Mouse (Mus musculus) thymus, adult 2 months (tissue): ENCODE results near the gene Slc12a5. TPM values are rescaled to one million over a fixed set of nuclear protein-coding genes. Genes with fewer than 3 reads are reported as not detected.

ENCODE experiments used
- DNase-seq: peaks from one replicate; pipeline ENCODE4 v3.0.0; 2021
- H3K27ac ChIP-seq: fragments of 200-500 bp; 2 replicates; pipeline ENCODE4 v1.5.1; 2012; ENCODE audit warnings: low read length, control low read depth; ENCODE audit not compliant: control insufficient read depth, insufficient read depth
- H3K27me3 ChIP-seq: fragments of 200-500 bp; 2 replicates; pipeline ENCODE4 v1.6.1; 2012; ENCODE audit warnings: mild to moderate bottlenecking, low read length, moderate library complexity, mixed read lengths; ENCODE audit not compliant: control insufficient read depth, insufficient read depth
- H3K36me3 ChIP-seq: fragments of 200-500 bp; 2 replicates; pipeline ENCODE4 v1.6.1; 2012; ENCODE audit warnings: mild to moderate bottlenecking, low read length, moderate library complexity; ENCODE audit not compliant: control insufficient read depth, insufficient read depth
- H3K4me1 ChIP-seq: fragments of 200-500 bp; replicated peaks from 2 replicates; pipeline ENCODE4 v1.6.1; 2012; ENCODE audit warnings: low read length; ENCODE audit not compliant: control insufficient read depth, insufficient read depth
- H3K4me3 ChIP-seq: fragments of 200-500 bp; 2 replicates; pipeline ENCODE4 v1.5.1; 2012; ENCODE audit warnings: mild to moderate bottlenecking, low read length, control low read depth, moderate library complexity; ENCODE audit not compliant: control insufficient read depth, insufficient read depth
- CTCF ChIP-seq: fragments of 200-500 bp; IDR thresholded peaks from 2 replicates; pipeline ENCODE4 v1.5.1; 2012; ENCODE audit warnings: mild to moderate bottlenecking, control low read depth, low read length, moderate library complexity, borderline replicate concordance; ENCODE audit not compliant: control insufficient read depth, poor library complexity, insufficient read depth; ENCODE audit errors: extremely low read depth
- POLR2A ChIP-seq: fragments of 200-500 bp; IDR thresholded peaks from 2 replicates; pipeline ENCODE4 v1.6.1; 2012; ENCODE audit warnings: mild to moderate bottlenecking, low read length, control low read depth, moderate library complexity; ENCODE audit not compliant: control insufficient read depth, poor library complexity, insufficient read depth; ENCODE audit errors: extremely low read depth
- WGBS: fragments of 180-500 bp; shearing (Covaris S2); methylation state at CpG from one replicate; pipeline ENCODE4 v1.1.7; 2018; 5-methylcytosine and 5-hydroxymethylcytosine counted together
- polyA plus RNA-seq: library from polyadenylated mRNA; depleted of rRNA; stranded (reverse); fragments of >200 nt; gene quantifications from 2 replicates; pipeline ENCODE4 v1.2.3, GENCODE M21; 2012; rRNA removed

Slc12a5 gene
- polyA plus RNA-seq, 1 experiment = 1.3 TPM

- Histone ChIP-seq H3K4me1 (no peaks in the 10 kb centered on the region), H3K4me3 (no peak overlapping the region), H3K27ac (no peak overlapping the region), H3K27me3 (peaks cover 2% of the 10 kb centered on the region; the same call in 1 of the 2 replicates), H3K36me3 (no peaks in the 10 kb centered on the region)
- TF ChIP-seq POLR2A (no peak), CTCF (no peak)
- no peak for DNase-seq
- 80% methylated on average over 5 of the region's 5 CpGs for WGBS
These were observed 88.4 kb downstream of the Slc12a5 start for GRCm38 (mm10) chr2:165049044-165049443.

Other genes starting within 250 kb of the Slc12a5 start
- not detected in 2 replicates for gene Spint5, start 245.5 kb upstream of the Slc12a5 start, polyA plus RNA-seq
- gene Wfdc3, start 214.9 kb upstream of the Slc12a5 start, polyA plus RNA-seq = 0.23 and 0.41 TPM in 2 replicates
- gene Dnttip1, start 214.8 kb upstream of the Slc12a5 start, polyA plus RNA-seq = 60.6 and 134 TPM in 2 replicates
- 327 and 434 TPM in 2 replicates for gene Ube2c, start 190.9 kb upstream of the Slc12a5 start, polyA plus RNA-seq
- gene Tnnc2, start 180.8 kb upstream of the Slc12a5 start, polyA plus RNA-seq = 0.38 TPM in 1 of 2 replicates, not detected in the other
- 9.0 and 11.9 TPM in 2 replicates for gene Snx21, start 175.0 kb upstream of the Slc12a5 start, polyA plus RNA-seq
- gene Acot8, start 155.9 kb upstream of the Slc12a5 start, polyA plus RNA-seq = 84.6 and 87.9 TPM in 2 replicates
- 5.9 and 6.2 TPM in 2 replicates for gene Zswim3, start 155.7 kb upstream of the Slc12a5 start, polyA plus RNA-seq
- 9.5 and 11.5 TPM in 2 replicates for gene Zswim1, start 138.1 kb upstream of the Slc12a5 start, polyA plus RNA-seq
- 2.9 and 4.5 TPM in 2 replicates for gene Spata25, start 132.3 kb upstream of the Slc12a5 start, polyA plus RNA-seq
- gene Ctsa, start 127.9 kb upstream of the Slc12a5 start, polyA plus RNA-seq = 467 and 538 TPM in 2 replicates
- 24.0 and 31.7 TPM in 2 replicates for gene Neurl2, start 127.3 kb upstream of the Slc12a5 start, polyA plus RNA-seq
- 227 and 263 TPM in 2 replicates for gene Pltp, start 103.1 kb upstream of the Slc12a5 start, polyA plus RNA-seq
- gene Pcif1, start 81.5 kb upstream of the Slc12a5 start, polyA plus RNA-seq = 79.7 and 87.9 TPM in 2 replicates
- 92.6 and 99.0 TPM in 2 replicates for gene Zfp335, start 49.0 kb upstream of the Slc12a5 start, polyA plus RNA-seq
- 29.1 and 31.7 TPM in 2 replicates for gene Mmp9, start 20.0 kb upstream of the Slc12a5 start, polyA plus RNA-seq
- gene Ncoa5, start 74.1 kb downstream of the Slc12a5 start, polyA plus RNA-seq = 72.3 and 73.7 TPM in 2 replicates
- gene Cd40, start 94.8 kb downstream of the Slc12a5 start, polyA plus RNA-seq = 44.5 and 52.1 TPM in 2 replicates
- not detected in 2 replicates for gene 1700025C18Rik, start 129.9 kb downstream of the Slc12a5 start, polyA plus RNA-seq